Mouse (Mus musculus) skeletal muscle tissue, adult 2 months (tissue): ENCODE measurements around the gene Tspan18.

ENCODE experiments used
- DNase-seq: peaks from one replicate; pipeline ENCODE4 v3.0.0-alpha.2; 2012; ENCODE audit warnings: low read depth, low spot score

Gene Tspan18

DNA sequence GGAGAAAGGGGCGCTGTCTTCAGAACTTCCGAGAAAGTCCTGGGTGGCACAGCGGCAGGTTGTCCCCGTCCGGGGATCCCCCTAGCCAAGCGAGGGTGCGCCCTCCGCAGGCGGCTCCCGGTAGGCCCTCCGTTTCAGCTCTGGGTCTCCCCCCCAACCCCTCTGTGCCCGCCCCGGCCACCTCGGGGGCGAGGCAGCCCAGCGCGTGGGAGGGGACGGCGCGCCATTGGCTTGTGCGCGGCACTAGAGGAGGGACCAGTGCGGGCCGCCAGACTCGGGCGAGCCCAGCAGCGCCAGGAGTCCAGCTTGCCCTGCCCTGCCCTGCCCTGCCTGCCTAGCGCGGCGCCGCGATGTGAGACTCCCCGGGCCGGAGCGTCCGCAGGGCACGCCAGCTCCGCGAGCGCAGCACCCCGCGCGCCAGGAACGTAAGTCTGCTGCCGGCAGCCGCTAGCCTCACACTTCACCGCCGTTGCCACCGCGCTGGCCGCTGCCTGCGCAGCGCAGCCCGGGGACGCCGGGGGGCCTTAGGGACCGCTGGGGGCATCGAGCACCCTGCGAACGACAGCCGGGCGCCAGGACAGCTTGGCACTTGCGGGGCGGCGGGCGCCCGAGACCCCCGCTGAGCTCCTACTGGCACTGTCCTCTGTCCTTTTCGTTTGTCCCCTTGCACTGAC, 146.8 kb downstream of the Tspan18 start, which contains the start of gene Trp53i11:
TSS of gene Trp53i11 (plus strand) at position 226 of the 674 bp plus-strand sequence.
- peak; percentile 56 for DNase-seq

DNA sequence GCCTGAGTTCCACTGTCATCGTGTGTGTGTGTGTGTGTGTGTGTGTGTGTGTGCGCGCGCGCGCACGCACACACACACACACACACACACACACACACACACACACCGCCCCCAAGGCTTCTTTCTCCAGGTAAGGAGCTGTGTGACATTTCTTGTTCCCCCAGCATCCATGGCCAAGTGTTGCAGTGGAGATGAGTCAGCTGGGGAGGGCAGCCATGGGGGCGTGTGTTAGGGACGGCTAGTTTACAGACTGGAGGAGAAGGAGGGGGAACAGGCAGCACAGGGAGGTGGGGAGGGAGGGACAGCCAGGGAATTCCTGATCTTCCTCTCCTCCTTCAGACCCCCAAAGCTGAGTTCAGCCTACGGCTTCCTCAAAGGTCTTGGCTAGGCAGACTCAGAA, 151.4 kb downstream of the Tspan18 start:
- DNase-seq, result no peak

DNA sequence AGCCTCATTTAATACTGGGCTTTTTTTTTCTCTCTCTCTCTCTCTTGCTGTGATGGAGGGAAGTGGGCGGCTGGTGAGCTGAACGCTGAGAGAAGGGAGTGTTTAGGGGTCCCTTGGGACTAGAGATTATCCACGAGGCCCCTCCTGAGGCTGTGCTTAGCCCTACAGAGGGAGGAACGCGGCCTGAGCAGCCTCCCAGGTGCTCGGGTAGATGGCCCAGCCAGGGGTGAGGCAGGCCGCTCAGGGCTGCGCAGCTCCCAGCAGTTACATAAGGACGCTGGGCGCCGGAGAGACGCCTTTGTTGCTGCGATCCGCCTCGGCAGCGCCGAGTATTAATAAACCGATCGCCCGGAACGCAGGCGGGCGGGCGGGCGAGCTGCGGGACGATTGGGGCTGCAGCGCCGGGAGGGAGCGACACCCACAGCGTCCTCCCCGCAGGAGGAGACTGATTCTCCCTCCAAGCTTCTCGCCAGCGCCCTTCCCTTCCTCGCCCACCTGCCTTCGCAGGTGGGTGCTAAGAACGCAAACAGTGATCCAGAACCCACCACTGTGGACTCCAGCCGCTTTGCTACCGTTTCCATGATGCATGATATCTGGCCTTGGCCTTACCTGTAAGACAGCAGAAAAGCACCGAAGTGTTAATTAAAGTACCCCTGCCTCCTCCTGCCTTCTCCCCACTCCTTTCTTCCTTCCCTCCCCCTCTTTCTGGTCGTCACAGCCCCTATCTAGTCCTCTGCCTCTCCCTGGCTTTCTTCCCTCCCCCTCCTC, 154.0 kb downstream of the Tspan18 start:
- DNase-seq, result no peak

DNA sequence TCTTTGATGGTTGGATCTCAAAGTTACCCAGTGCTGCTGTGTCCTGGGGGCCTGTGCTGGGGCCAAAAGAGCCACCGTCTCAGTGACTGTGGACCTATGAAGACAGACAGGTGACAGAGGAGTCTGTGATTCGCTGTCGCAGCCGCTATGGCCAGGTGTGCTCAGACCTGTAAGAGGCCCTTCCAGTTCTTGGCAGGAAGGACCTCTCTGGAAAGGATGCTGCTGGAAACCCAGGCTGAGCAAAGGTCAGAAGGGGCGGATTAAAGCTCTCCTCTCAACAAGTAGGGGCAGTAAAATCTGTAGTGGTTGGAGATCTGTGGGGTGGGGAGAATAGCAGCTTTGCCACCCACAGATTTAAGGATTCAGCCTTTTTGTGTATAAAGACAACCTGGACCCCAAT, 154.7 kb downstream of the Tspan18 start:
- DNase-seq, result no peak

DNA sequence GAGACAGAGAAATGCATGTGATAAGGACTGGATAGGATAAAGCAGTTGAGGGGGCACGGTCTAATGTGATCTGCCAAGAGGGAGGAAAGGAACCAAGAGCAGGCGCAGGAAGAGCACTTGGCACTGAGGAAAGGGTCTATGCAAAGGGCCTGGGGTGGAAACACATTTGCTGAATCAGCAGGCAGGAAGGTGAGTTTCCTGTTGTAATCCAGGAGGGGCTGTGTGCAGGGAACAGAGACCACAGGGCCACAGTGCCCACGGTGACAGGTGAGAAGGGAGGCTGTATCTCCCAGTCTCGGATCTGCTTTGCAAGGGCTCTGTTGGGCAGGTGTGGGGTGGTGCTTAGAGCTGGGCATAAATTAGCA, 156.0 kb downstream of the Tspan18 start:
- no peak for DNase-seq

DNA sequence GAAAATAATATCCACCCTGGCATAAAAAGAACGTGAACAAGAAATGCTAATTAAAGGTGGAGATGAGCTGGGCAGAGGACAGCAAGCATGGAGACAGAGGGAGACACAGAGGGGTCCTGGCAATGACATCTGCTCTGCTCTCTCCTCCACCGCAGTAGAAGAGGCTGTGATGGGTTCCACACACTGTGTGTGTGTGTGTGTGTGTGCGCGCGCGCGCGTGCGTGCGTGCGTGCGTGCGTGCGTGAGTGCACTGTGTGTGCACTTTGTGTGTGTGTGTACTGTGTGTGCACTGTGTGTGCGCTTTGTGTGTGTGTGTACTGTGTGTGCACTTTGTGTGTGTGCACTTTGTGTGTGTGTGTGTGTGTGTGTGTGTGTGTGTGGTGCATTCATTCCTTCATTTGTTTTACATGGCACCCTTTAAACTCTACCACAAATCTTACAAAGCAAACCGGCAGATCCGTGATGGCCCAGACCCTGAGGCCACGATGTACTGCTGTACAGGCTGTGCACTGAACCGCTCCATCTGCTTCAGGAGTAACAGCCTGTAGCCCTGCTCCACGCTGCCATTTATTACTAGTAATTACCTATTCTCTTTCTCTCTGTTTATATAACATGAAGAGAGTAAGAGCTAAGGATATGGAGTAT, 156.5 kb downstream of the Tspan18 start:
- no peak for DNase-seq

DNA sequence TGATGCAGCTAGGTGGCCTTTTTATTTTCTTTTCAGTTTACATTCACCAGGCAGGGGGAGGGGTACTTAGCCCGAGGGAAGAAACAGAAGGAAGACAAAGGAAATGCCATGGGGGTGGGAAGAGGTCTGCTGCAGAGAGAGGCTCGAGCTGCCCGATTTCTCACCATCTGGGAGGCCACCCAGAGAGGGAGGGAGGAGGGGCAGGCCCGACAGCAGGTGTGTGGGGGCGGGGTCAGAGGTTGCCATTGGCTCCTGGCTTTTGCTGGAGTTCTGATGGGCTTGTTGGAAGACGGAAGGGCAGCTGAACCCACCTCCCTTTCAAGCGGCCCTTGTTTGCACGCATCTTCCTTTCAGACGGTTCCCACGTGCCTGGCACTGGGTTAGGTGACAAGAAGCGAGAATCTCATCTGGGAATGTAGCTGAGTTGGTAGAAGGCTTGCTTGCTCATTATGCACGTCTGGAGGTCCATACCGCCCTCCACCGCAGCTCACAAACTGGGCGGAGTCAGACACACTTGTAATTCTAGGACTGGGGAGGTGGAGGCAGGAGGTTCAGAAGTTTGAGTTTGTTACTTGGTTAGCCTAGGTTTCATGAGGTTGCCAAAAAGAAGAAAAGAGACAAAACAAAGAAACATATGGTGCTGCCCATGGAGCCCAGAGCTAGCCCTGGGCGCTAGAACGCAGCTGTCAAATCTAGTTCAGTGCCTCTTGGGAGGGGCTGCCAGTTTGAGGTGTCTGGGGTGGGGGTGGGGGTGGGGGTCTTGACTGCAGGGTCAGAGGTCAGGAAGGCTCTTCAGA, 157.2 kb downstream of the Tspan18 start:
- DNase-seq, result no peak

DNA sequence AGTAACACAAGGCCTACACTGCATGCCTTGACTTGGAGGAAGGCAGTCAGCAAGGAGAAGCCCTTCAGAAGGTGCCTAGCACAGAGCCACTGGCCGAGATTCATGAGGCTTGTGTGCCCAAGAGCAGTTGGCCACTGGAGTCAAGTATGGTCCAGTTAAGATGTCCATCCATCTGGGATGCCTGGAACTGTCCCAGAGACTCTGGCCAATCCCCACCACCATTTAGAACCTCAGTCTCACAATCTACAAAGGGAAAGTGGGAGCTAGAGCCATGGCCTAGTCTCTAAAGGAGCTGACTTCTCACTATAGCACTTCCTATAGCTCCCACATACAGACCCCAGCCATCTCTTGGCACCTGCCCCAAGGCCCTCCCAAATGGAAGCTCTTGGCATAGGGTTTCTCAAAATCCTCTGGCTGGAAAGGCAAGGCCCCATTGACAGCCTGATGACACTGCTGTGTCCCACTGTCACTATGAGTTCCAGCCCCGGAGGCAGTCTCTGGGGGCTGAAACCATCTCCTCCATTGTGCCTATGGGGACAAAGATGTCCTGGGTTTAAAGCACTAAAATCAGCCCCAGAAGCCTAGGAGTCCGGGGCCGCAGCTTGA, 158.0 kb downstream of the Tspan18 start:
- DNase-seq, result no peak

DNA sequence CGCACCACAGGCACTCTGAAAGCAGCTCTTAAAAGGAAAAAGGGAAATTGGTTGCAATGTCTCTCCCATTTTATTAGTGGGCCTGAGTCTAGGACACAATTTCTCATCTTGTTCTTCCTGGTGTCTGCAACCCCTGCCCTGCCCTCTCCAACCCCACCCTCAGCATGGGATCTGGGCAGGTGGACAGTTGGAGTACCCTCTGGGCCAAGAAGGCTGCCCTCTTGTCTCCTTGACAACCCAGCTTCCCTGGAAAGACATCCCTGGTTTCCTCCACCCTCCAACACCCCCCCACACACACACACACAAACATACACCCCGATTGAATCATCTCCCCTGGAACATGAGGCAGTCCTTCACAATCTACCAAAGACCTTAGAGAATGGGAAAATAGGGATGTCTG, 158.6 kb downstream of the Tspan18 start:
- no peak for DNase-seq

DNA sequence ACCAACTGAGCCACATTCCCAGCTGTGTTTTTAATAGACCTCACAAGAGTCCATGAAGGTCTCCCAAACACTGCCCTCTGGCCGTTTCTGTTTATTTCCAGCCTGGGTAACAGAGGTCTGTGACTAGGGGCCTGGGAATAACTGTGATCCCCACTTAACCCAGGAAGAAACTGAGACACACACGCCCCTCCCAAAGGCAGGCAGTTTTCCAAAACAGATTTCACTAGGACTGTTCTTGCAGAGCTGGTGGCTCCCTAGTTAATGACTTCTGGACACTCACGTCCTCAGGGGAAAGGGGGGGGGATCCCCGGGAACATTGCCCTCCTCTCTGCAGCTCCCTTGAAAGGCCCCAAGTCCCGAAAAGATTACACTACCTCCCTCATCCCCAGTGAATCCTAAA, 159.0 kb downstream of the Tspan18 start:
- peak; percentile 21 for DNase-seq

DNA sequence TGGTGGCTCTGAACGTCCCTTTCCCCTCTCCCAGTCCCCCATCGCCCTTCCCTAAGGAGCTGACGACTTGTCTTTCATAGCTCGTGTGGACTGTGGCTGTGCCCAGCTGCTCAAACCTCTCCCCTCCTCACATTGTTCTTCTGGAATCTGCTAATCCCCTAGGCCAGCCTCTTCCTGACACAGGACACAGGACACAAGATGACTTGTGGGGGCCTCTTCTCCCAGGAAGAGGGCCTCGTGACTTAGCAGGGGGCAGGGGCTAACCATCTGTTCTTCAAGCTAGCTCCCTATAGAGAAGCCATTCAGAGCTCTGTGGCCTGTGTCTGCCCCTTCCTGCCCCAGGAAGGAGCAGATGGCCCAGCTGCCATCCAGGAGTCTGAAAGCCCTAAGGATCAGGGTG, 160.1 kb downstream of the Tspan18 start:
- DNase-seq, result no peak

DNA sequence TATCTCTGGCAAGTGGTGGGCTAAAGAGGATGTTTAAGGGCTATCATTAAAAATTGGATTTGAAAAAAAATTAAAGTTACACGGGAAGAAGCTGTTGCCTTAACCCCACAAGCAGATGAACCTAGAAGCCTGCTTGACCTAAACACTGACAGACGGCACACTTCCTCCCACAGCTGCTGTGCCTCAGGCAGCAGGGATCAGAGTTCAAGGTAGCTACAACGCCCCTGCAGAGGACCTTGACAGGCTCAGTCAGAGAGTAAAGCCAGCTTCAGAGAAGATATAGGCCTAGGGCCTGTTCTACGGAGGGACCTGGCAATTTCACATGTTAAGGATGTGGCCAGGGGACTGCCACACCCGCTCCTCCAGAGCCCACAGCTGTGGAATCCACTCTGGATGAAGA, 161.8 kb downstream of the Tspan18 start:
- no peak for DNase-seq

DNA sequence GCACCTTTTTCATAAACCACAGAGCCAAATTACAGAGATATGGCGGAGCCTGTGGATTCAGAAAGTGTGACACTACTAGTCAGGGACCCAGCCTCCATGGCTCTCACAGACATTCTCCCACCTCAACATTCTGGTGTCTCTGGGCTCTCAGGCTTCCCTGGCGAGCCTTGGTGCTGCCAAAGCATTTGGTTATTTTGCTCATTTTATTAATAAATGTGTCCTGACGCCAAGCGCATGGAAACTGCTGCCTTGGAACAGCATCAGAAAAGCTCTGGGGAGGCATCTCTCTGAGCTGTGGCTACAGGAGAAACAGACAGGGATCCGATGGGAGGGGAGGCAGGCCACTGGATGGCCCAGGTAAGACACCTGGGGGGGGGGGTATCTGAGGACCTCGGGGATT, 162.4 kb downstream of the Tspan18 start:
- DNase-seq, result no peak

DNA sequence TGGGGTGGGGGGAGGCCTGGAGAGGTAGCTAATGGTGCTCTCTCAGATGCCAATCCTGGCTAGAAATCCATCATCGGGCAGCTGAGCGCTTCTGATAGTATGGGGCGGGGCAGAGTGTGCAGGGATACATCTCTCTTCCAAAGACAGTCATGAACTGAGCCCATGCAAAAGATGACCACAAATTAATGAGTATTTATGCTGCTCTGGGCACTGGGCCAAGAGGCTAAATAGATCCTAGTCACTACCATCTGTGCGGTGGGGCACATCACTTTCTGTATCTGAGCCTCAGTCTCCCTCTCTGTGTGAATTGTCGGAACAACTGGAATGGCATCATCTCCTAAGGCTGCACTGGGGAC, 163.5 kb downstream of the Tspan18 start:
- no peak for DNase-seq

DNA sequence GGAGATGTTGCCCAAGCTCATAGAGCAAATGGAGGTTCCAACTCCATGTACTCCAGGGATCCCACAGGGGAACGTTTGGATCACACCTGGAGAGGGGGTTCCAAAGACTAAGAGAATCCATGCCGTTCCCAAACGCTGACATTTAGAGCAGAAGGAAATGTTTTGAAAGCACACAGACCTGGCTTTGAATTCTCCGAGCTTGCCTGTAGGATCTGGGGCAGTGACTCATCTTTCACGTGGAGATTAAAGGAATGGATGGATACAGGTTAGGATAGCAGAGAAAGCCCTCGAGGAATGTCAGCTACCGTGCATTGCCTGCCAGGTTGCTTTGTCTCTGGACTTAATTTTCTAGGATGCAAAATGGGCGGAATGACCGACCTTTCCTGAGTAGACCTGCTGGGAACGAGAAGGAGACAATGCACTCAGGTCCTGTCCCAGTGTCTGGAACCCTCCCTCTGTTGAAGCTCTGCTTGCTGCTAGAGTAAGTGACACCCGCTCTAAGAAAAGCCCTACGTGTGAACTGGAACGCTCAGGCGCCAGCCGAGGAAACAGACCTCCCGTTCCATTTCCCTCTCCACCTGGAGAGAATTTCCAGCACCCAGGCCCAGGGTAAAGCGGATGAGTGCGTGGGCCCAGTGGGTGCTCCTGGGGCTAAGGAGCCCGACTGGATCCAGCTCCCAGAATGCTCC, 164.0 kb downstream of the Tspan18 start:
- DNase-seq, result no peak

DNA sequence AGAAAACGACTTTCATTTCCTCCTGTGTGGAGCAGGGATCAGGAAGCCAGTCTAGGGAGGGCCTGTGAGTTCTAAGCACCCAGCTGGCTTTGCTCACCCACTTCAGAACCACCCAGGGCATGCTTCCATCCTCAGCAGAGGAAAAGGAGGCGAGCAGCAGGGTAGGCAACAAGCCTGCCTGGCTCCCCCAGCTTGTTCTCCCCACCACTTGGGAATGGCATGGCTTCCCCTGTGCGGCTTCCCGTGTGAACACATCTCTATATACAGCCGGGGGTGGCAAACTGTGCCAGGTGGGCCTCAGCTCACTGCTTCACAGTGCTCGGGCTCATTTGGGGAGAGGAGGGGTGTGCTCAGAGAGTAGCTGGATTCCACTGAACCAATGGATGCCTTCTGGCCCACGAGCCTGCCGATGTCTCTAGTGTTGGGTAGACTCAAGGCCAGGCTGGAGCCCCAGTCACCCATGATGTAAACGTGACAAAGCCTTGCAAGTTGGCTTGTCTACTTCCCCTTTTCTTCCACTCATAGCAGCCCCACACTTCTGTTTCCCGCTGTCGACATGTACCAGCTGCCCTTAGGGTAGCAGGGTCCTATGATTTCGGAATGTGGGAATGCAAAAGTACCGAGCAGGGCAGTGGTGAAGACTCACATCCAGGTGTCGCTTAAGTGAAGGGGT, 167.4 kb downstream of the Tspan18 start:
- no peak for DNase-seq

DNA sequence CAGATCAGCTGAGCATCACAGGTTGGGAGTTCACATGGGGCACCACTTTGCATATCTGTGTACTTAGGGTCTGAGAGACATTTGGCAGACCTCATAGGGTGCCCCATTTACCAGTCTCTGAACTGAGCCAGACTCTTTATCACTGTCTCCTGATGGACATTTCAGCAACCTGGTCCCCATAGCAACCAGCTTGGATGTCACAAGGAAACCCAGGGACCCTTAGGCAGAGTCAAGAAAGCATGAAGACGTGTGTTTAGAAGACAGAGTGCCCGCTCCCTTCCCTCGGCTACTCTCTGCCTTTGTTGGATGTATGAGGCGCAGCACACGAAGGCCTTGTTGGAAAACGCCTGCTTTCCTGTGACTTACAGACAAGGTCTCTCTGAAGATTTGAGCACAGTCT, 168.0 kb downstream of the Tspan18 start:
- no peak for DNase-seq

DNA sequence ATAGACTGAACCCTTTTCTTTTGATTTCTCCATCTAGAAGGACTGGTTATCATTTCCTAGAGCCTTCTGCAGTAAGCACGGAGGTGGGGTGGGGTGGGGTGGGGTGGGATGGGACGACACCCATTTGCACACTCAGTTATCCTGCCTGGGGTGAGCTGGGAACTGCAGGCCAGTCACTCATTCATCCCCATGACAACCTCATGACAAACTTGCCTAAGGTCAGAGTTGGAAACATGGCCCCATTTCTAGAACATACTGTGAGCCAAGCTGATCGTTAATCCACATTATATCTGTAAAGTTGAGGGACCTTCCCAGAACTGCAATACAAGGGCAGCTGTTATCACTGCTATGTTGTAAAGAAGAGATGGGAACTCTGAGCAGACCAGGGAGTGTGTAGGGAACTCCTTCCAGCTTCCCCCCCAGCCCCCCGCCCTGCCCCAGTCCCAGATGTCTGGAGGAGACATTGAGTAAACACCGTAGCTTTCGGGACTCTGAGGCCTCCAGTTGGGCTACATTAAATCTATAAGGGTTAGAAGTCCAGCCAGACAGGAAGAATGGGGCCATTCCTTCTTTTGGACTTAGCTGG, 170.5 kb downstream of the Tspan18 start:
- DNase-seq, result no peak

DNA sequence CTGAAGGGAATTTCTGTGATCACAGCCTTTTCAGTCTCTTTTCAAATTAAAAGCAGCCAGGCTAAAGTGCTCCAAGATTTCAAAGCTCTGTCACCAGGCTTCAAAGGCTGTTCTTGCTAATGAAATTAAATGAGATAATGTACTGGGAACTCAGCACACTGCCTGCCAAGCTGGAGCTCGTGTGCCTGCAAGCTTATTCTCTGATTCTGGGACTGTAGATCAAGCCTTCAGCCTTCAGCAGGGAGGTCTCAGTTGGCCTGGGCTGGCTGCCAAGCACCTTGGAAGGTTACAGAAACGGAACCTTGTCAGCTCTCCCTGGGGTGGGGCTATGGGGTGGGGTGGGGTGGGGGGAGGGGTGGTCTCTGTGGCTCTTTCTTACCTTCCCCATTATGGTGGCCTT, 171.0 kb downstream of the Tspan18 start:
- no peak for DNase-seq

DNA sequence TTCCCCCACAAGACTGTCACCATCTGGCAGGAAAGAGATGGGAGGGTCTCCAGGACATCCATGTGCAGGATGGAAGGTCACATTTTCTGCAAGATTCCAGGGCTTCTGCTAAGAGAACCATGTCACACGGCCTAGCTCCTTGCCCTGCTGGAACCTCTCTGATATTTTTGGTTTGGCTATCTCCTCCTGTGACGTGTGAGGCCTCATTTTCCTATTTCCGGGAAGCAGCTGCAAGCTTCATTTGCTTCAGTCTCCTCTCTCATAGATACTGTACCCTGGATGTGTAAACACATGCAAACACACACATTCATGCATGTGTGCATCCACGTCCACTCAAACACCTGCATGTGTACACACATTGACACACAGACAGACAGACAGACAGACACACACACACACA, 171.5 kb downstream of the Tspan18 start:
- DNase-seq, result no peak
